Mouse (Mus musculus): ENCODE data around the gene S100a7a. TPM values are rescaled to one million over a fixed set of nuclear protein-coding genes. Genes with fewer than 3 reads are reported as not detected.

S100a7a gene
- polyA plus RNA-seq, 1 experiment, result 0.37 TPM

DNA sequence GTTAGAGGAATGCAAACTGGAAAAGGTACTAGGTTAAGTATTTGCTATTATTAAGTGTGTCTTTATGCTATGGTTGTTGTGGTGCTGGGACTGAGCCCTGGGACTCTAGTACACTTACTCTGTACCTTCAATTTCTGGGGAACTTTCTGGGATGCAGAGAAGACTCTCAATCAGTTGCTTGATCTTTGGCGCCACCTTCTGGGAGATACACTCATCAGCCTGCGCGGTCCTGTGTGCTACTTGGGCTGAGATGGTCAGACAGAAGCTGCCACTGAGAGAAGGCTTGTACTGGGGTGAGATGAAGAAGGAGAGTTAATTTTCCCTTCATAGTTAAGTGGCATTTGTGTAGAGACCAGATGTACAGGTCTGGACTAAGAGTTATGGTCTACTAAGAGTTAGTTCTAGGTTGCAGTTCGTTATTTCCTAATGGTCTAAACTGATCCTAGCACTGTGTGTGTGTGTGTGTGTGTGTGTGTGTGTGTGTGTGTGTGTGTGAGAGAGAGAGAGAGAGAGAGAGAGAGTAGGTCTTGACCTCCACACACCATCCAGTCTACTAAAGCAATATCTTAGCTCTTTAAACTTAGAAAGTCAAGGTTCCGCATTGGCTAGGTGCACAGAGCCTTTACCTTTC is 824 bp upstream of the S100a7a start:
- no peaks in the 10 kb centered on the region for H3K79me2 ChIP-seq (ENCODE audit: control insufficient read depth, insufficient read depth)
- no peak for TF ChIP-seq TCF3 (IDR thresholded peaks at IDR 0.05; ENCODE audit: insufficient read length, low read depth)
- TF ChIP-seq E2F4 (IDR thresholded peaks at IDR 0.05; ENCODE audit: insufficient read depth), result no peak
- H3K4me2 ChIP-seq (ENCODE audit: low read depth), result no peak overlapping the region
- H3K36me3 ChIP-seq (ENCODE audit: control insufficient read depth, insufficient read depth), result no peaks in the 10 kb centered on the region
- H3K27me3 ChIP-seq (ENCODE audit: control insufficient read depth, insufficient read depth, insufficient read length), result no peaks in the 10 kb centered on the region
- no peak overlapping the region for H3ac ChIP-seq (ENCODE audit: control insufficient read depth, insufficient read length)
- H3K4me3 ChIP-seq, result no peak overlapping the region

GRCm38 (mm10) chr3:90657405-90657804 is 3.6 kb downstream of the S100a7a start:
- no peak overlapping the region for H3K4me2 ChIP-seq (ENCODE audit: low read depth)
- no peak for TF ChIP-seq MYOG (IDR thresholded peaks at IDR 0.05; ENCODE audit: control insufficient read depth in 1 of 3, insufficient read depth in 1 of 3, insufficient read length in 2 of 3, low read depth in 2 of 3)
- TF ChIP-seq E2F4 (IDR thresholded peaks at IDR 0.05; ENCODE audit: insufficient read depth), result no peak
- no peak for TF ChIP-seq REST (IDR thresholded peaks at IDR 0.05; ENCODE audit: insufficient read depth, insufficient read length)
- no peak for TF ChIP-seq POLR2AphosphoS2 (IDR thresholded peaks at IDR 0.05; ENCODE audit: insufficient read length, low read depth)
- TF ChIP-seq MYOD1 (IDR thresholded peaks at IDR 0.05; ENCODE audit: control insufficient read depth in 1 of 3, insufficient read length in 2 of 3, low read depth in 2 of 3), result no peak
- no peak for TF ChIP-seq TCF12 (IDR thresholded peaks at IDR 0.05; ENCODE audit: insufficient read depth, poor library complexity, severe bottlenecking)
- no peak for TF ChIP-seq CEBPB (IDR thresholded peaks at IDR 0.05; ENCODE audit: insufficient read depth, poor library complexity, severe bottlenecking)
- no peak for TF ChIP-seq MAX (IDR thresholded peaks at IDR 0.05; ENCODE audit: low read depth)
- TF ChIP-seq SRF (IDR thresholded peaks at IDR 0.05; ENCODE audit: control insufficient read depth, insufficient read length, low read depth), result no peak
- no peak for TF ChIP-seq USF1 (IDR thresholded peaks at IDR 0.05; ENCODE audit: low read depth)
- no peak overlapping the region for H3K4me3 ChIP-seq

DNA sequence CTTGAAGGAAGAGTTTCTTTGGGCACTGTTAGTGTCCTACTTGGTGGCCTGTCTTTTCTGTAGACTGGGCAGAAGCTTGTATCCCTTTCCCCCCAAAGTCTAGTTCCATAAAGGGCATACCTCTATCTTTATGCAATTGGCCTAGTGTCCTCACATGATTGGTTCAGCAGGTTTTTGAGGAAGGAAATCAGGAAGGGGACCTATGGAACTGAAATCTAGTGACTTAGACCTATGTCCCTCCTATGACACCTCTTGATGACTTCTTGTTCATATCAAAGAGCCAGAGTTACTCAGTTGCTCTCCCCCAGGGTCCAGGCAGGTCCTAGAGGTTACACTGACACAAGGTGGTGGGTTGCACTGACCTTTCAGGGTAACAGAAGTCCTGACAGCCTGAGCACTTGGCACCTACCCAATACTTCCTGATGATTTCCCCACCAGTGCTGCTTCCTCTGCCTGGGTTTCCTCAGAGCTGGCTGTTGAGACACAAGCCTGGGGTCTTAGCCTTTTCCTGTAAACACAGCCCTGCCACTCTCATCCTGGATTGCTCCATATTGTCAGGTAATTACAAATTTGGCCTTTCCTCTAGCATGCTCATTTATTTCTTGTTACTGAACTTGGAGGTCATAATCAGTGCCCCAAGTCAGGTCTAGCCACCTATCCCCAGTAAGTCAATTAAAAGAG is 5.7 kb downstream of the S100a7a start:
- TF ChIP-seq E2F4 (IDR thresholded peaks at IDR 0.05; ENCODE audit: insufficient read depth) (no peak), POLR2AphosphoS2 (IDR thresholded peaks at IDR 0.05; ENCODE audit: insufficient read length, low read depth) (no peak), REST (IDR thresholded peaks at IDR 0.05; ENCODE audit: insufficient read depth, insufficient read length) (no peak), MAX (IDR thresholded peaks at IDR 0.05; ENCODE audit: low read depth) (no peak), USF1 (IDR thresholded peaks at IDR 0.05; ENCODE audit: low read depth) (no peak), CEBPB (IDR thresholded peaks at IDR 0.05; ENCODE audit: insufficient read depth, poor library complexity, severe bottlenecking) (no peak), SRF (IDR thresholded peaks at IDR 0.05; ENCODE audit: control insufficient read depth, insufficient read length, low read depth) (no peak), POLR2A (IDR thresholded peaks at IDR 0.05; ENCODE audit: insufficient read length, low read depth) (no peak), TCF12 (IDR thresholded peaks at IDR 0.05; ENCODE audit: insufficient read depth, poor library complexity, severe bottlenecking) (no peak), MYOG (IDR thresholded peaks at IDR 0.05; ENCODE audit: control insufficient read depth in 1 of 3, insufficient read depth in 1 of 3, insufficient read length in 2 of 3, low read depth in 2 of 3) (no peak), MYOD1 (IDR thresholded peaks at IDR 0.05; ENCODE audit: control insufficient read depth in 1 of 3, insufficient read length in 2 of 3, low read depth in 2 of 3) (no peak)
- Histone ChIP-seq H3ac (ENCODE audit: control insufficient read depth, insufficient read length) (no peak overlapping the region), H3K4me2 (ENCODE audit: low read depth) (no peak overlapping the region), H3K4me3 (no peak overlapping the region), H3K36me3 (ENCODE audit: control insufficient read depth, insufficient read depth) (no peaks in the 10 kb centered on the region), H3K27me3 (ENCODE audit: control insufficient read depth, insufficient read depth, insufficient read length) (no peaks in the 10 kb centered on the region), H3K79me2 (ENCODE audit: control insufficient read depth, insufficient read depth) (no peaks in the 10 kb centered on the region)

More at GRCm38 (mm10) chr3:90657405-90657804, 3.6 kb downstream of the S100a7a start:
- H3K79me2 ChIP-seq (ENCODE audit: control insufficient read depth, insufficient read depth), result no peaks in the 10 kb centered on the region
- no peaks in the 10 kb centered on the region for H3K27me3 ChIP-seq (ENCODE audit: control insufficient read depth, insufficient read depth, insufficient read length)
- H3K36me3 ChIP-seq (ENCODE audit: control insufficient read depth, insufficient read depth), result no peaks in the 10 kb centered on the region
- no peak overlapping the region for H3ac ChIP-seq (ENCODE audit: control insufficient read depth, insufficient read length)

GRCm38 (mm10) chr3:90664219-90664618 is 10.4 kb downstream of the S100a7a start:
- H3K79me2 ChIP-seq (ENCODE audit: control insufficient read depth, insufficient read depth), result no peaks in the 10 kb centered on the region
- no peak overlapping the region for H3ac ChIP-seq (ENCODE audit: control insufficient read depth, insufficient read length)
- TF ChIP-seq MAX (IDR thresholded peaks at IDR 0.05; ENCODE audit: low read depth), result no peak
- no peak for TF ChIP-seq CEBPB (IDR thresholded peaks at IDR 0.05; ENCODE audit: insufficient read depth, poor library complexity, severe bottlenecking)
- no peak for TF ChIP-seq POLR2A (IDR thresholded peaks at IDR 0.05; ENCODE audit: insufficient read length, low read depth)
- no peak for TF ChIP-seq MYOG (IDR thresholded peaks at IDR 0.05; ENCODE audit: control insufficient read depth in 1 of 3, insufficient read depth in 1 of 3, insufficient read length in 2 of 3, low read depth in 2 of 3)
- no peak for TF ChIP-seq REST (IDR thresholded peaks at IDR 0.05; ENCODE audit: insufficient read depth, insufficient read length)
- TF ChIP-seq TCF3 (IDR thresholded peaks at IDR 0.05; ENCODE audit: insufficient read length, low read depth), result no peak
- no peak for TF ChIP-seq POLR2AphosphoS2 (IDR thresholded peaks at IDR 0.05; ENCODE audit: insufficient read length, low read depth)
- TF ChIP-seq MYOD1 (IDR thresholded peaks at IDR 0.05; ENCODE audit: control insufficient read depth in 1 of 3, insufficient read length in 2 of 3, low read depth in 2 of 3), result no peak
- no peak for TF ChIP-seq E2F4 (IDR thresholded peaks at IDR 0.05; ENCODE audit: insufficient read depth)
- H3K36me3 ChIP-seq (ENCODE audit: control insufficient read depth, insufficient read depth), result no peaks in the 10 kb centered on the region
- no peaks in the 10 kb centered on the region for H3K27me3 ChIP-seq (ENCODE audit: control insufficient read depth, insufficient read depth, insufficient read length)
- H3K4me3 ChIP-seq, result no peak overlapping the region
- no peak overlapping the region for H3K4me2 ChIP-seq (ENCODE audit: low read depth)

DNA sequence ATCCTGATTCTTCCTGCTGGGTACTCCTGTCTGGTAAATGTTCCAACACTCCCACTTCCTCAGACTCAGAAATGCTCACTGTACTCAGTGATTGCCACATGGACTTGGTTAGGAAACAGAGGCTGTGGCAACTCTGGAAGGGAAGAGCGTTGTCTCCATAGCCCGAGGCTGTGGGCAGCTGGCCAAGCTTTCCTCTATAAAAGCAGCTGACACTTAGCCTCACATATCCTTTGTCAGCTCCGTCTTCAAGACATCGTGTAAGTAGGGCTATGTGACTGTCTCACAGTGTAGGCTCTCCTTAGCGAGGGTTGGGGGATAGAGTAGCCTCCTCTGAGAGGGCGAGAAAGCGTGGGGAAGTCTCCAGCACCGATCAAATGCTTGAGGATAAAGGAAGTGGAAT is 15.0 kb downstream of the S100a7a start, which contains the start of gene S100a8:
Gene S100a8, plus strand, starts transcription at position 133 of the 400 bp plus-strand sequence.
- Histone ChIP-seq H3K79me2 (ENCODE audit: control insufficient read depth, insufficient read depth) (no peaks in the 10 kb centered on the region), H3ac (ENCODE audit: control insufficient read depth, insufficient read length) (no peak within 1 kb of the TSS), H3K4me2 (ENCODE audit: low read depth) (no peak within 1 kb of the TSS), H3K36me3 (ENCODE audit: control insufficient read depth, insufficient read depth) (no peaks in the 10 kb centered on the region), H3K4me3 (no peak within 1 kb of the TSS), H3K27me3 (ENCODE audit: control insufficient read depth, insufficient read depth, insufficient read length) (no peaks in the 10 kb centered on the region)
- TF ChIP-seq MYOD1 (IDR thresholded peaks at IDR 0.05; ENCODE audit: control insufficient read depth in 1 of 3, insufficient read length in 2 of 3, low read depth in 2 of 3) (no peak), TCF3 (IDR thresholded peaks at IDR 0.05; ENCODE audit: insufficient read length, low read depth) (no peak), SRF (IDR thresholded peaks at IDR 0.05; ENCODE audit: control insufficient read depth, insufficient read length, low read depth) (no peak), POLR2AphosphoS2 (IDR thresholded peaks at IDR 0.05; ENCODE audit: insufficient read length, low read depth) (no peak), E2F4 (IDR thresholded peaks at IDR 0.05; ENCODE audit: insufficient read depth) (no peak), TCF12 (IDR thresholded peaks at IDR 0.05; ENCODE audit: insufficient read depth, poor library complexity, severe bottlenecking) (no peak), POLR2A (IDR thresholded peaks at IDR 0.05; ENCODE audit: insufficient read length, low read depth) (no peak), REST (IDR thresholded peaks at IDR 0.05; ENCODE audit: insufficient read depth, insufficient read length) (no peak), USF1 (IDR thresholded peaks at IDR 0.05; ENCODE audit: low read depth) (no peak), MYOG (IDR thresholded peaks at IDR 0.05; ENCODE audit: control insufficient read depth in 1 of 3, insufficient read depth in 1 of 3, insufficient read length in 2 of 3, low read depth in 2 of 3) (no peak), CEBPB (IDR thresholded peaks at IDR 0.05; ENCODE audit: insufficient read depth, poor library complexity, severe bottlenecking) (no peak), MAX (IDR thresholded peaks at IDR 0.05; ENCODE audit: low read depth) (no peak)
